ENCODE assay signal across 7 mouse cellular contexts in genomic region chr16:91314114-91314775, GRCm38 (mm10). TPM values are rescaled to one million over a fixed set of nuclear protein-coding genes. Genes with fewer than 3 reads are reported as not detected.
A peak's percentile ranks its signal among the peaks of the same experiment; 100 is the strongest.
DNase-seq lines count a peak whose midpoint lies in the region; ATAC-seq lines count a peak whose summit lies in the region.

No protein-coding gene starts in this region.

- H3K27ac ChIP-seq in midbrain, embryonic 12.5 days (replicated peaks), result no peak overlapping the region

- H3K9ac ChIP-seq in midbrain, embryonic 12.5 days (replicated peaks), result no peak overlapping the region

- H3K27me3 ChIP-seq in midbrain, embryonic 12.5 days, result peaks cover 71% of the 10 kb centered on the region

- H3K4me2 ChIP-seq in midbrain, embryonic 12.5 days (replicated peaks), result no peak overlapping the region

- no peaks in the 10 kb centered on the region for H3K36me3 ChIP-seq in midbrain, embryonic 12.5 days

- no peaks in the 10 kb centered on the region for H3K9me3 ChIP-seq in midbrain, embryonic 12.5 days

- H3K4me1 ChIP-seq in midbrain, embryonic 12.5 days, result peaks cover 32% of the 10 kb centered on the region

- peak; percentile 48 for ATAC-seq in midbrain, embryonic 12.5 days (ENCODE audit: low FRiP score, low read depth)

- H3K4me3 ChIP-seq in midbrain, embryonic 12.5 days, result no peak overlapping the region

- peak; percentile 85 for DNase-seq in adrenal gland, postnatal 14 days
- DNase-seq in embryo, embryonic 11.5 days (ENCODE audit: low read depth, low spot score), result peak; percentile 66
- peak; percentile 45 to 52 for DNase-seq in gastrocnemius, postnatal 36 days
- peak; percentile 66 for DNase-seq in kidney, adult 11 months
- peak; percentile 51 to 70 for DNase-seq in left cerebral cortex, postnatal 36 days (ENCODE audit: low spot score in 2 of 2)
- DNase-seq in spleen, adult 12 weeks (ENCODE audit: low spot score), result peak; percentile 28

- WGBS in midbrain, embryonic 12.5 days, result 6% methylated on average over 19 of the region's 19 CpGs

- intact Hi-C loops in gastrocnemius, postnatal 36 days (cut with DNase I), result loop anchor here (2.0 to 5.0 kb wide), 2 partner anchors 152 to 233 kb away; no protein-coding TSS in a partner anchor
- intact Hi-C loops in left cerebral cortex, postnatal 36 days (cut with DNase I), result no loop called here

RNA-seq across cellular contexts. Expression of gene Olig1, which starts 44.7 kb away (rescaled TPM):
- 1.1 and 1.2 TPM in 2 replicates for total RNA-seq in adrenal gland, postnatal 14 days (2021)
- not detected for total RNA-seq in gastrocnemius, postnatal 36 days (2021)
- 100 to 1,000 TPM in 1 of 2 experiments, 10 to 100 TPM in 1; 99.3 to 114 TPM for total RNA-seq in left cerebral cortex, postnatal 36 days (2021)
- 2.4 and 5.1 TPM in 2 replicates for polyA plus RNA-seq in midbrain, embryonic 12.5 days (2016; fragmentation: Nextera tagmentation; extraction: Ambion mirVana)

RNA-seq across cellular contexts. Expression of gene Ifnar2, which starts 58.3 kb away (rescaled TPM):
- 83.9 and 86.1 TPM in 2 replicates for total RNA-seq in adrenal gland, postnatal 14 days (2021)
- 1 to 10 TPM; 7.1 to 7.3 TPM for total RNA-seq in gastrocnemius, postnatal 36 days (2021)
- total RNA-seq in left cerebral cortex, postnatal 36 days (2021), result 10 to 100 TPM; 19.4 to 25.1 TPM
- polyA plus RNA-seq in midbrain, embryonic 12.5 days (2016; fragmentation: Nextera tagmentation; extraction: Ambion mirVana), result 29.5 and 33.5 TPM in 2 replicates

Comparison
In these comparisons a context has a peak if more than half of its experiments do, and no peak if none do; other contexts are left out.
1. DNase-seq: peak in every context shown above with its lines; median percentile 85 in adrenal gland, postnatal 14 days; 66 in embryo, embryonic 11.5 days; 66 in kidney, adult 11 months; 60 in left cerebral cortex, postnatal 36 days; 48 in gastrocnemius, postnatal 36 days; 28 in spleen, adult 12 weeks.
2. RNA of gene Olig1, which starts 44.7 kb away (total RNA-seq): 99.3 to 114 TPM in left cerebral cortex, postnatal 36 days; 1.1 to 1.2 TPM in adrenal gland, postnatal 14 days and not detected in gastrocnemius, postnatal 36 days; every median in the first group is over 10 times any median in the second.